Mouse (Mus musculus) CH12.LX (cell line): ENCODE results near the gene Rad21l. TPM values are rescaled to one million over a fixed set of nuclear protein-coding genes. Genes with fewer than 3 reads are reported as not detected.

Source experiments
- DNase-seq: peaks from one replicate; pipeline ENCODE4 v3.0.0-alpha.2; 2013; ENCODE audit errors: extremely low read depth
- H3K27ac ChIP-seq: 2 replicates; pipeline ENCODE4 v1.5.1; 2012; ENCODE audit warnings: low read depth, mild to moderate bottlenecking, control low read depth, moderate library complexity; ENCODE audit not compliant: insufficient read depth
- H3K27me3 ChIP-seq: replicated peaks from 2 replicates; pipeline ENCODE3; 2012; ENCODE audit warnings: inconsistent platforms
- H3K36me3 ChIP-seq, 2 experiments: replicated peaks in 1 of 2; 2 replicates each; pipeline versions ENCODE3 to v1.6.1; 2012; ENCODE audit warnings: inconsistent platforms in 1 of 2, low read length in 1 of 2, mild to moderate bottlenecking in 1 of 2, mixed read lengths in 1 of 2, moderate library complexity in 1 of 2; ENCODE audit not compliant: control insufficient read depth in 1 of 2, insufficient read depth in 1 of 2
- H3K4me1 ChIP-seq, 2 experiments: 2 replicates each; pipeline ENCODE4 v1.6.1; 2012; ENCODE audit warnings: inconsistent platforms in 1 of 2, moderate library complexity in 1 of 2; ENCODE audit not compliant: insufficient read depth in 2 of 2, control insufficient read depth in 1 of 2
- H3K4me2 ChIP-seq: 2 replicates; pipeline ENCODE4 v1.6.1; 2012; ENCODE audit warnings: low read depth, mild to moderate bottlenecking, control low read depth; ENCODE audit not compliant: poor library complexity, insufficient read depth, severe bottlenecking
- H3K4me3 ChIP-seq, 3 experiments: fragments of 150-350 bp in 1 of 3; sonication (generic) in 1 of 3; replicated peaks in 1 of 3; 2 replicates each; pipeline versions ENCODE3 to v1.5.1; 2011 to 2012; ENCODE audit warnings: low read depth in 2 of 3, low read length in 2 of 3, mild to moderate bottlenecking in 2 of 3, moderate library complexity in 2 of 3, control low read depth in 1 of 3, improper control_type of control experiment in 1 of 3, inconsistent platforms in 1 of 3, mixed read lengths in 1 of 3; ENCODE audit not compliant: poor library complexity in 1 of 3
- H3K79me2 ChIP-seq: replicated peaks from 2 replicates; pipeline ENCODE4 v1.6.1; 2012; ENCODE audit warnings: mild to moderate bottlenecking, moderate library complexity; ENCODE audit not compliant: control insufficient read depth, poor library complexity, insufficient read depth, severe bottlenecking; ENCODE audit errors: extremely low read depth
- H3K9ac ChIP-seq: 2 replicates; pipeline ENCODE4 v1.6.1; 2012; ENCODE audit warnings: low read depth, mild to moderate bottlenecking, control low read depth, moderate library complexity; ENCODE audit not compliant: insufficient read depth
- H3K9me3 ChIP-seq: replicated peaks from 2 replicates; pipeline ENCODE3; 2012; ENCODE audit warnings: low read length, inconsistent platforms, mixed read lengths
- BHLHE40 ChIP-seq: IDR thresholded peaks from 2 replicates; pipeline ENCODE4 v1.6.1; 2011; ENCODE audit warnings: mild to moderate bottlenecking, low read depth, low read length, improper control_type of control experiment
- CHD1 ChIP-seq: IDR thresholded peaks from 2 replicates; pipeline ENCODE4 v1.6.1; 2012; ENCODE audit warnings: low read depth, low read length, improper control_type of control experiment, inconsistent platforms
- CHD2 ChIP-seq: IDR thresholded peaks from 2 replicates; pipeline ENCODE4 v1.6.1; 2011; ENCODE audit warnings: low read length, improper control_type of control experiment
- CTCF ChIP-seq, 2 experiments: IDR thresholded peaks in 1 of 2; conservative IDR thresholded peaks in 1 of 2; 2 replicates each; pipeline ENCODE4 v1.5.1; 2011 to 2012; ENCODE audit warnings: low read depth in 2 of 2, low read length in 2 of 2, improper control_type of control experiment in 1 of 2, inconsistent platforms in 1 of 2, mild to moderate bottlenecking in 1 of 2, moderate library complexity in 1 of 2
- E2F4 ChIP-seq: IDR thresholded peaks from 2 replicates; pipeline ENCODE4 v1.6.1; 2011; ENCODE audit warnings: low read depth, low read length, improper control_type of control experiment; ENCODE audit not compliant: insufficient replicate concordance
- ELF1 ChIP-seq: IDR thresholded peaks from 2 replicates; pipeline ENCODE4 v1.6.1; 2014; ENCODE audit warnings: low read depth, mild to moderate bottlenecking, inconsistent platforms, low read length, improper control_type of control experiment
- EP300 ChIP-seq: IDR thresholded peaks from 2 replicates; pipeline ENCODE4 v1.6.1; 2011; ENCODE audit warnings: low read length, improper control_type of control experiment
- ETS1 ChIP-seq: conservative IDR thresholded peaks from 2 replicates; pipeline ENCODE4 v1.6.1; 2012; ENCODE audit warnings: low read depth, mild to moderate bottlenecking, inconsistent platforms, low read length, improper control_type of control experiment, moderate library complexity
- GABPA ChIP-seq: IDR thresholded peaks from 2 replicates; pipeline ENCODE4 v1.6.1; 2012; ENCODE audit warnings: low read depth, low read length, improper control_type of control experiment, inconsistent platforms; ENCODE audit not compliant: insufficient replicate concordance
- JUND ChIP-seq: conservative IDR thresholded peaks from 2 replicates; pipeline ENCODE4 v1.6.1; 2011; ENCODE audit warnings: low read depth, low read length, improper control_type of control experiment
- MAZ ChIP-seq: IDR thresholded peaks from 2 replicates; pipeline ENCODE4 v1.6.1; 2012; ENCODE audit warnings: low read depth, mild to moderate bottlenecking, inconsistent platforms, low read length, improper control_type of control experiment, moderate library complexity
- MEF2A ChIP-seq: IDR thresholded peaks from 2 replicates; pipeline ENCODE4 v1.6.1; 2014; ENCODE audit warnings: low read depth, mild to moderate bottlenecking, inconsistent platforms, low read length, improper control_type of control experiment, borderline replicate concordance
- MXI1 ChIP-seq: IDR thresholded peaks from 2 replicates; pipeline ENCODE4 v1.6.1; 2011; ENCODE audit warnings: mild to moderate bottlenecking, low read depth, low read length, improper control_type of control experiment
- NELFE ChIP-seq: IDR thresholded peaks from 2 replicates; pipeline ENCODE4 v1.6.1; 2011; ENCODE audit warnings: low read depth, low read length, improper control_type of control experiment
- NRF1 ChIP-seq: IDR thresholded peaks from 2 replicates; pipeline ENCODE4 v1.6.1; 2014; ENCODE audit warnings: low read depth, mild to moderate bottlenecking, inconsistent platforms, low read length, improper control_type of control experiment, moderate library complexity
- PAX5 ChIP-seq: IDR thresholded peaks from 2 replicates; pipeline ENCODE4 v1.6.1; 2012; ENCODE audit warnings: low read length, inconsistent platforms, mixed read lengths
- POLR2A ChIP-seq: IDR thresholded peaks from 2 replicates; pipeline ENCODE4 v1.6.1; 2011; ENCODE audit warnings: low read depth, mild to moderate bottlenecking, improper control_type of control experiment, low read length
- POLR2AphosphoS2 ChIP-seq: IDR thresholded peaks from 2 replicates; pipeline ENCODE4 v1.6.1; 2011; ENCODE audit warnings: low read depth, low read length, improper control_type of control experiment
- RAD21 ChIP-seq: IDR thresholded peaks from 2 replicates; pipeline ENCODE4 v1.6.1; 2011; ENCODE audit warnings: low read depth, mild to moderate bottlenecking, low read length, improper control_type of control experiment, moderate library complexity
- RCOR1 ChIP-seq: conservative IDR thresholded peaks from 2 replicates; pipeline ENCODE4 v1.6.1; 2012; ENCODE audit warnings: low read depth, mild to moderate bottlenecking, inconsistent platforms, low read length, improper control_type of control experiment
- TBP ChIP-seq: conservative IDR thresholded peaks from 2 replicates; pipeline ENCODE4 v1.6.1; 2011; ENCODE audit warnings: low read depth, low read length, improper control_type of control experiment
- TCF12 ChIP-seq: IDR thresholded peaks from 2 replicates; pipeline ENCODE4 v1.6.1; 2014; ENCODE audit warnings: low read depth, mild to moderate bottlenecking, inconsistent platforms, low read length, improper control_type of control experiment
- ZC3H11A ChIP-seq: IDR thresholded peaks from 2 replicates; pipeline ENCODE4 v1.6.1; 2012; ENCODE audit warnings: low read depth, mild to moderate bottlenecking, inconsistent platforms, low read length, improper control_type of control experiment
- dilution Hi-C: fragments of 300-500 bp; cut with MboI; formaldehyde crosslinking; loops from 2 replicates; pipeline ENCODE4 v1.14.3; 2020; ENCODE audit warnings: low sequenced_read_pairs; ENCODE audit not compliant: extremely low pct_unique_long_range_greater_than_20kb, extremely low pct_ligation_motif_present
- in situ Hi-C: fragments of 300-500 bp; cut with MboI; formaldehyde crosslinking; loops from 3 replicates; pipeline ENCODE4 v1.14.3; 2019; ENCODE audit warnings: low sequenced_read_pairs, low pct_ligation_motif_present, low pct_unique_long_range_greater_than_20kb, mixed read lengths
- polyA plus RNA-seq: library from polyadenylated mRNA; unstranded; fragments of >175 nt; gene quantifications from 2 replicates; pipeline ENCODE4 v1.2.1, GENCODE M21; 2012; ENCODE audit warnings: low read depth; ENCODE audit not compliant: insufficient read length
- total RNA-seq, 2 experiments: library from RNA; depleted of rRNA; stranded (reverse); fragments of 300-350 nt in 1 of 2; fragments of >200 nt in 1 of 2; gene quantifications; 2 replicates each; pipeline ENCODE4 v1.2.3; 2012 to 2014

Gene Rad21l
- total and polyA plus RNA-seq, 3 experiments: not detected

GRCm38 (mm10) chr2:151628011-151628410 lies 40.3 kb downstream of the Rad21l start:
- dilution Hi-C loops: no loop called here

GRCm38 (mm10) chr2:151626296-151626695 lies 42.0 kb downstream of the Rad21l start:
- H3K9ac ChIP-seq: no peak overlapping the region
- dilution Hi-C loops: no loop called here
- no peaks in the 10 kb centered on the region for H3K36me3 ChIP-seq
- peaks cover 93% of the 10 kb centered on the region for H3K27me3 ChIP-seq
- H3K9me3 ChIP-seq: no peaks in the 10 kb centered on the region
- no peak for DNase-seq
- in situ Hi-C loops: no loop called here
- H3K4me3 ChIP-seq: no peak overlapping the region
- H3K4me2 ChIP-seq: no peak overlapping the region
- no peaks in the 10 kb centered on the region for H3K79me2 ChIP-seq
- H3K4me1 ChIP-seq: 0 out of 4 replicates have a peak, but pooled peaks cover 0 to 3% of the 10 kb centered on the region in 2 experiments
- TF ChIP-seq RCOR1 (no peak), NELFE (no peak), TBP (no peak), POLR2A (no peak), GABPA (no peak), CTCF (conservative IDR thresholded peaks at IDR 0.05 in 1 of 2, IDR thresholded peaks at IDR 0.05 in 1 of 2; ENCODE audit: low read depth in 2 of 2, low read length in 2 of 2) (no peak), E2F4 (no peak), MAZ (no peak), MXI1 (no peak), EP300 (no peak), RAD21 (no peak), ELF1 (no peak), ZC3H11A (no peak), TCF12 (no peak)
- H3K27ac ChIP-seq: no peak overlapping the region

More at GRCm38 (mm10) chr2:151628011-151628410, 40.3 kb downstream of the Rad21l start:
- Histone ChIP-seq H3K4me2 (no peak overlapping the region), H3K27ac (no peak overlapping the region), H3K79me2 (no peaks in the 10 kb centered on the region), H3K9ac (no peak overlapping the region), H3K9me3 (no peaks in the 10 kb centered on the region)
- in situ Hi-C loops: no loop called here
- TF ChIP-seq TBP (no peak), EP300 (no peak), ELF1 (no peak), PAX5 (no peak), TCF12 (no peak), ETS1 (no peak), MEF2A (no peak), GABPA (no peak), ZC3H11A (no peak), RCOR1 (no peak), NRF1 (no peak), POLR2AphosphoS2 (no peak), CHD2 (no peak), E2F4 (no peak), CHD1 (no peak), CTCF (conservative IDR thresholded peaks at IDR 0.05 in 1 of 2, IDR thresholded peaks at IDR 0.05 in 1 of 2; ENCODE audit: low read depth in 2 of 2, low read length in 2 of 2) (no peak), JUND (no peak), BHLHE40 (no peak)
- TF ChIP-seq, all 38 proteins: peak for 0
- Histone ChIP-seq H3K4me3 (no peak overlapping the region), H3K27me3 (peaks cover 88% of the 10 kb centered on the region), H3K4me1 (0 out of 4 replicates have a peak, but pooled peaks cover 0 to 3% of the 10 kb centered on the region in 2 experiments), H3K36me3 (no peaks in the 10 kb centered on the region)
- no peak for DNase-seq
